Mouse (Mus musculus): ENCODE measurements around the gene Vmn1r125. TPM values are rescaled to one million over a fixed set of nuclear protein-coding genes. Genes with fewer than 3 reads are reported as not detected.
"Not testable (repeated sequence)": the region's sequence is repeated elsewhere in the genome, so short reads cannot be mapped to it uniquely, and the experiment has no call there.

Vmn1r125 gene
- polyA plus RNA-seq (2015; fragmentation: Nextera tagmentation; extraction: Ambion mirVana): not detected in 2 replicates

DNA sequence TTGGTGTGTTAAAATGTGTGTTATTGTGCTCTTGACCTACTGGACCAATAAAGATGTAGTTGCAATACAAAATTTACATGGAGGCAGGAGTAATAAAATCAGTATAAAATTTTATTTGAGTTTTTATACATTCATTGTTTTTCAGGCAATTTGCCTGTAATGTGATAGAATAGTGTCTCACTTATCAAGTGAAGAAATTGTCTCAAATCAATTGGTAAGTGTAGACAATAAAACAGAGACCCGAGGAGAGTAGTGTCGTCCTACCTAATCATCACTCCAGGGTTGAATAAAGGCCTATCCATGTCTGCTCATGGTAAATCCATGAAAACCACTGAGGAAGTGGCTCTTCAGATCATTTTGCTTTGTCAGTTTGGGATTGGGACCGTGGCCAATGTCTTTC lies at the start of gene Vmn1r125:
Vmn1r125 (plus strand) TSS at position 301 of the 400 bp plus-strand sequence.
- WGBS: 52% methylated on average over 3 of the region's 3 CpGs
- not testable (repeated sequence) for ATAC-seq (replicated peaks; ENCODE audit: low FRiP score, low read depth); H3K4me1 ChIP-seq (replicated peaks; ENCODE audit: insufficient read depth, low read length); H3K4me3 ChIP-seq (replicated peaks; ENCODE audit: low read depth, low read length); H3K27ac ChIP-seq; H3K9me3 ChIP-seq (replicated peaks; ENCODE audit: low read length); DNase-seq (ENCODE audit: low spot score); H3K27me3 ChIP-seq (ENCODE audit: insufficient read depth, low read length); H3K36me3 ChIP-seq (ENCODE audit: insufficient read depth, low read length); H3K9ac ChIP-seq (ENCODE audit: low read depth, low read length); H3K4me2 ChIP-seq (ENCODE audit: low read length)

DNA sequence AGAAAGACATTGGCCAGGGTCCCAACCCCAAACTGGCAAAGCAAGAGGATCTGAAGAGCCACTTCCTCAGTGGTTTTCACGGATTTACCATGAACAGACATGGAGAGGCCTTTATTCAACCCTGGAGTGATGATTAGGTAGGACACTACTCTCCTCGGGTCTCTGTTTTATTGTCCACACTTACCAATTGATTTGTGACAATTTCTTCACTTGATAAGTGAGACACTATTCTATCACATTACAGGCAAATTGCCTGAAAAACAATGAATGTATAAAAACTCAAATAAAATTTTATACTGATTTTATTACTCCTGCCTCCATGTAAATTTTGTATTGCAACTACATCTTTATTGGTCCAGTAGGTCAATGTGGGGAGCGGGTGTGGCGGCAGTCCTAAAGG lies 11.5 kb upstream of the Vmn1r125 start, which contains the start of gene Vmn1r124:
Vmn1r124 (minus strand) TSS at position 101 of the 400 bp plus-strand sequence.
- H3K9me3 ChIP-seq (replicated peaks; ENCODE audit: low read length); H3K4me1 ChIP-seq (replicated peaks; ENCODE audit: insufficient read depth, low read length); ATAC-seq (replicated peaks; ENCODE audit: low FRiP score, low read depth); H3K27ac ChIP-seq; H3K4me2 ChIP-seq (ENCODE audit: low read length); H3K4me3 ChIP-seq (replicated peaks; ENCODE audit: low read depth, low read length); H3K36me3 ChIP-seq (ENCODE audit: insufficient read depth, low read length); H3K9ac ChIP-seq (ENCODE audit: low read depth, low read length); H3K27me3 ChIP-seq (ENCODE audit: insufficient read depth, low read length); DNase-seq (ENCODE audit: low spot score): not testable (repeated sequence)
- 73% methylated on average over 4 of the region's 4 CpGs for WGBS

- no CpG with 5 or more reads among the region's 5 CpGs for WGBS
- H3K27ac ChIP-seq; H3K9ac ChIP-seq (ENCODE audit: low read depth, low read length); H3K9me3 ChIP-seq (replicated peaks; ENCODE audit: low read length); H3K4me3 ChIP-seq (replicated peaks; ENCODE audit: low read depth, low read length); DNase-seq (ENCODE audit: low spot score); H3K36me3 ChIP-seq (ENCODE audit: insufficient read depth, low read length); H3K4me2 ChIP-seq (ENCODE audit: low read length); ATAC-seq (replicated peaks; ENCODE audit: low FRiP score, low read depth); H3K4me1 ChIP-seq (replicated peaks; ENCODE audit: insufficient read depth, low read length); H3K27me3 ChIP-seq (ENCODE audit: insufficient read depth, low read length): not testable (repeated sequence)
Observed at GRCm38 (mm10) chr7:21301367-21301766, 29.4 kb downstream of the Vmn1r125 start, which contains the start of gene Vmn1r126. Vmn1r126 (minus strand) TSS chr7:21301467.

DNA sequence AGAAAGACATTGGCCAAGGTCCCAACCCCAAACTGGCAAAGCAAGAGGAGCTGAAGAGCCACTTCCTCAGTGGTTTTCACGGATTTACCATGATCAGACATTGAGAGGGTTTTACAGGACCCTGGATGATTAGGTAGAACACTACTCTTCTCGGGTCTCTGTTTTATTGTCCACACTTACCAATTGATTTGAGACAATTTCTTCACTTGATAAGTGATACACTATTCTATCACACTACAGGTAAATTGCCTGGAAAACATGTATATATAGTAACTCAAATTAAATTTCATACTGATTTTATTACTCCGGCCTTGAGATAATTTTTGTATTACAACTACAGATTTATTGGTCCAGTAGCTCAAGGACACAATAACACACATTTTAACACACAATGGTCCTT lies 47.8 kb downstream of the Vmn1r125 start, which contains the start of gene Vmn1r127:
Vmn1r127 (minus strand) TSS at position 101 of the 400 bp plus-strand sequence.
- ATAC-seq (replicated peaks; ENCODE audit: low FRiP score, low read depth); H3K36me3 ChIP-seq (ENCODE audit: insufficient read depth, low read length); H3K9ac ChIP-seq (ENCODE audit: low read depth, low read length); H3K4me1 ChIP-seq (replicated peaks; ENCODE audit: insufficient read depth, low read length); H3K4me2 ChIP-seq (ENCODE audit: low read length); H3K27me3 ChIP-seq (ENCODE audit: insufficient read depth, low read length); H3K27ac ChIP-seq; H3K4me3 ChIP-seq (replicated peaks; ENCODE audit: low read depth, low read length); H3K9me3 ChIP-seq (replicated peaks; ENCODE audit: low read length); DNase-seq (ENCODE audit: low spot score): not testable (repeated sequence)
- no CpG with 5 or more reads among the region's 3 CpGs for WGBS

Other genes starting within 250 kb of the Vmn1r125 start
- not detected in 2 replicates for gene Vmn1r120, start 218.4 kb upstream of the Vmn1r125 start, polyA plus RNA-seq (2015; fragmentation: Nextera tagmentation; extraction: Ambion mirVana)
- gene Vmn1r121, start 173.7 kb upstream of the Vmn1r125 start, polyA plus RNA-seq (2015; fragmentation: Nextera tagmentation; extraction: Ambion mirVana): not detected in 2 replicates
- gene Vmn1r122, start 138.1 kb upstream of the Vmn1r125 start, polyA plus RNA-seq (2015; fragmentation: Nextera tagmentation; extraction: Ambion mirVana): not detected in 2 replicates
- not detected in 2 replicates for gene Vmn1r123, start 110.0 kb upstream of the Vmn1r125 start, polyA plus RNA-seq (2015; fragmentation: Nextera tagmentation; extraction: Ambion mirVana)
- not detected in 2 replicates for gene Gm5157, start 81.8 kb upstream of the Vmn1r125 start, polyA plus RNA-seq (2015; fragmentation: Nextera tagmentation; extraction: Ambion mirVana)
- not detected in 2 replicates for gene Vmn1r124, start 11.6 kb upstream of the Vmn1r125 start, polyA plus RNA-seq (2015; fragmentation: Nextera tagmentation; extraction: Ambion mirVana)
- not detected in 2 replicates for gene Vmn1r126, start 29.3 kb downstream of the Vmn1r125 start, polyA plus RNA-seq (2015; fragmentation: Nextera tagmentation; extraction: Ambion mirVana)
- gene Vmn1r127, start 47.7 kb downstream of the Vmn1r125 start, polyA plus RNA-seq (2015; fragmentation: Nextera tagmentation; extraction: Ambion mirVana): not detected in 2 replicates
- gene Vmn1r128, start 77.2 kb downstream of the Vmn1r125 start, polyA plus RNA-seq (2015; fragmentation: Nextera tagmentation; extraction: Ambion mirVana): not detected in 2 replicates
- not detected in 2 replicates for gene Vmn1r129, start 89.1 kb downstream of the Vmn1r125 start, polyA plus RNA-seq (2015; fragmentation: Nextera tagmentation; extraction: Ambion mirVana)
- not detected in 2 replicates for gene Gm6882, start 160.6 kb downstream of the Vmn1r125 start, polyA plus RNA-seq (2015; fragmentation: Nextera tagmentation; extraction: Ambion mirVana)
- gene Vmn1r130, start 239.6 kb downstream of the Vmn1r125 start, polyA plus RNA-seq (2015; fragmentation: Nextera tagmentation; extraction: Ambion mirVana): not detected in 2 replicates